1 mouse cellular context compared by ENCODE assay signal in genomic region chr17:45592606-45593431, GRCm38 (mm10).
TF ChIP-seq lines count a peak whose summit lies in the region.

No protein-coding gene starts in this region.

TF ChIP-seq in myocyte, 11 proteins besides CTCF, POLR2A, EP300 and RAD21 (continued from another document):
- TF ChIP-seq MYOG (IDR thresholded peaks at IDR 0.05; ENCODE audit: control insufficient read depth in 1 of 3, insufficient read depth in 1 of 3, insufficient read length in 2 of 3, low read depth in 2 of 3), result no peak
